Mouse (Mus musculus) olfactory bulb, adult 2 months (tissue): ENCODE data around the gene Vwa3b. TPM values are rescaled to one million over a fixed set of nuclear protein-coding genes. Genes with fewer than 3 reads are reported as not detected.

Experiments
- H3K27ac ChIP-seq: fragments of 200-500 bp; 2 replicates; pipeline ENCODE4 v1.5.1; 2012; ENCODE audit warnings: low read depth, low read length; ENCODE audit not compliant: insufficient read depth
- H3K4me1 ChIP-seq: fragments of 200-500 bp; 2 replicates; pipeline ENCODE4 v1.6.1; 2012; ENCODE audit warnings: low read length; ENCODE audit not compliant: control insufficient read depth, insufficient read depth
- H3K4me3 ChIP-seq: fragments of 200-500 bp; 2 replicates; pipeline ENCODE4 v1.5.1; 2012; ENCODE audit warnings: mild to moderate bottlenecking, low read depth, low read length, moderate library complexity; ENCODE audit not compliant: insufficient read depth
- CTCF ChIP-seq: fragments of 200-500 bp; IDR thresholded peaks from 2 replicates; pipeline ENCODE4 v1.5.1; 2012; ENCODE audit warnings: low read depth, mild to moderate bottlenecking, low read length, moderate library complexity; ENCODE audit not compliant: insufficient read depth
- POLR2A ChIP-seq: fragments of 200-500 bp; IDR thresholded peaks from 2 replicates; pipeline ENCODE4 v1.6.1; 2012; ENCODE audit warnings: mild to moderate bottlenecking, low read depth, low read length, moderate library complexity; ENCODE audit not compliant: insufficient read depth
- WGBS: fragments of 180-500 bp; shearing (Covaris S2); methylation state at CpG from one replicate; pipeline ENCODE4 v1.1.7; 2018; 5-methylcytosine and 5-hydroxymethylcytosine counted together
- polyA plus RNA-seq: library from polyadenylated mRNA; stranded (reverse); fragments of >200 nt; gene quantifications from 2 replicates; pipeline ENCODE4 v1.2.4, GENCODE M21; 2012; ENCODE audit warnings: low replicate concordance; ENCODE audit not compliant: missing spikeins, insufficient read depth, insufficient read length

Gene Vwa3b
- polyA plus RNA-seq, 1 experiment, result not detected

DNA sequence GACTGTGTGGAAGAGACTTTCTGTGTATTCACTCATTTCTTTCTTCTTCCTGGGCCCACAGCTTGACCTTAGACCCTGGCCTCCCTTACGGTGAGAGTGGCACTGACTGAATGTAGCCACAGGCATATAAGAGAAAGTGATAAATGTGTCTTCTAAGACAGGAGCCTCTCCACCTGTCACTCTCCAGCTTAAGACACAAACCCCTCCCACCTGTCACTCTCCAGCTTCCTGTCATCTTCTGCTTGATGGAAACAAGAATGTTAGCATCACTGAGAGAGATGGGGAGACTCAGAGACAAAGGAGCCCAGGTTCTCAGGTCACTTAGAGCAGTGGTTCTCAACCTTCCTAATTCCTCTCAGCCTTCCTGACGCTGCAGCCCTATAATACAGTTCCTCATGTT is 3.7 kb upstream of the Vwa3b start:
- TF ChIP-seq POLR2A, result no peak
- H3K4me1 ChIP-seq, result no peaks in the 10 kb centered on the region
- no peak overlapping the region for H3K4me3 ChIP-seq
- no peak overlapping the region for H3K27ac ChIP-seq
- 89% methylated on average over 2 of the region's 2 CpGs for WGBS

DNA sequence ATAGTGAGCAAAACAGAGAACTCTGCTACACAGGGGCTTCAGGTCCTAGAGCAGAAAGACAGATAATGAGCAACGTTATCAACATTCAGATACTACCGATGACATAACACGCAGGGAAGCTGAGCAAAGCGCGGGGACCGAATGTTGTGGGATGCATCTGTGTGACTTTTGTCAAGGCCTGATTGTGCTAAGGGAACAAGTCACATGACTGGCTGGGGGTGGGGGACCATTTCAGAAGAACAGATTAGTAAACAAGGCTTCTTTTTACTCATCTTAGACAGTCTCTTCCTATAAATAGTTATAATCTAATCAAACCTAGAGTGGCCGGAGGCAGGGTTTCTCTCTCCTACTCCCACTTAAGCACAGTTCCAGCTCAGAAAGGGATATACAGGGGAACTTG is 1.7 kb upstream of the Vwa3b start:
- TF ChIP-seq POLR2A, result no peak
- TF ChIP-seq CTCF, result no peak
- 81% methylated on average over 7 of the region's 7 CpGs for WGBS
- H3K27ac ChIP-seq, result no peak overlapping the region
- H3K4me1 ChIP-seq, result peaks cover 9% of the 10 kb centered on the region
- no peak overlapping the region for H3K4me3 ChIP-seq

- TF ChIP-seq POLR2A, result no peak
- TF ChIP-seq CTCF, result no peak
- Histone ChIP-seq H3K4me3 (no peak overlapping the region), H3K4me1 (peaks cover 10% of the 10 kb centered on the region), H3K27ac (no peak overlapping the region)
- 85% methylated on average over 1 of the region's 1 CpGs for WGBS
Observed at GRCm38 (mm10) chr1:37025376-37025775, 1.0 kb upstream of the Vwa3b start.

DNA sequence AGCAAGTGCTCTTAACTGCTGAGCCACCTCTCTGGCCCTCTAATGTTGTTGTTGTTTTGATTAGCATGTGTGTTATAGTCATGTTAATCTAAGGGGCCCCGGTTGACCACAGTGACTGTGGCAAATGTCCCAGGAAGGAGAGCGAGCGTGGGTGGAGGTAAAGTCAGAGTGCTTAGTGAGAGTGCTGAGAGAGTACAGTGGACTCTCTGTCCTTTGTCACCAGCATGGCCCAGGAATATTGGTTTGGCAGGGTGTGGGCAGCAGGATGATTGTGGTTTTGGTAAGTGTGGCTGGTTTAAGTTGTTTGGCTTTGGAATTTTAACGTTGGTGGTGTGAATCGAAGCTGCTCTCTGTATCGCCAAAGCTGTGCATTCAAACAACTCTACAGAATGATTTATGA is 470 bp downstream of the Vwa3b start:
- WGBS, result 86% methylated on average over 6 of the region's 6 CpGs
- Histone ChIP-seq H3K4me1 (peaks cover 10% of the 10 kb centered on the region), H3K4me3 (no peak overlapping the region), H3K27ac (no peak overlapping the region)
- TF ChIP-seq CTCF, result no peak
- no peak for TF ChIP-seq POLR2A

DNA sequence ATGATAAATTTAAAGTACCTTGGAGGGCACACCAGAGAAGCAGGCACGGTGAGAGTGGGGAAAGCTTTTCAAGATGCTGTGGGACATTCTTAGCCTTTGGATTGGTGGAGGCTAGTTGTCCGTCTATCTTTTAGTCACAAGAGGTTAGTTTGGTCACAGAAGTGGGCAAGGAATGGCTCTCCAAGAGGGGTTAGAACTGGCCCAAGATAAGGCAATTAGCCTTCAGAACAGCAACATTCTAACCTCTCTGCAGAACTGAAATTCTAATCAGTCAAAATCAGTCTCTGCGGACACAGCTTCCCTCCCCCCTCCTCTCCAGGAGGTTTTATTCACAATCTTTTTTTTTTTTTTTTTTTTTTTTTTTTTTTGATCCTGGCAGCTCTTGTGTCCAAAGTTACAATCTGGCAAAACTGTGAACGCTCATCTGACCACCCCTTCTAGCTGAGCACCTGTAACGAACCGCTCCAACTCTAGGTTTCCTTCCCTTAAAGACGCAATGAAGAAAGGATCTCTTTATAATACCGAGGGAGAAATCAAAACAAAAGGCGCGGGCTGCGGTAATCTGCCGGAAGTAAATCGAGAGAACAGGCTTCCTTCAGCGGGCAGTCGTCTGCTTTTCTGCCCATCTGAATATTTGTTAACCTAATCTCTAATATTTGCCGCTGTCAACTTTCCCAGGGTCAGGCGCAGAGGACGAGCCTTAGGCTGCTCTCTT is 2.2 kb downstream of the Vwa3b start:
- peaks cover 10% of the 10 kb centered on the region for H3K4me1 ChIP-seq
- no peak overlapping the region for H3K27ac ChIP-seq
- WGBS, result 6% methylated on average over 18 of the region's 18 CpGs
- peak overlapping the region; percentile 59 for H3K4me3 ChIP-seq
- TF ChIP-seq CTCF (no peak), POLR2A (no peak)

DNA sequence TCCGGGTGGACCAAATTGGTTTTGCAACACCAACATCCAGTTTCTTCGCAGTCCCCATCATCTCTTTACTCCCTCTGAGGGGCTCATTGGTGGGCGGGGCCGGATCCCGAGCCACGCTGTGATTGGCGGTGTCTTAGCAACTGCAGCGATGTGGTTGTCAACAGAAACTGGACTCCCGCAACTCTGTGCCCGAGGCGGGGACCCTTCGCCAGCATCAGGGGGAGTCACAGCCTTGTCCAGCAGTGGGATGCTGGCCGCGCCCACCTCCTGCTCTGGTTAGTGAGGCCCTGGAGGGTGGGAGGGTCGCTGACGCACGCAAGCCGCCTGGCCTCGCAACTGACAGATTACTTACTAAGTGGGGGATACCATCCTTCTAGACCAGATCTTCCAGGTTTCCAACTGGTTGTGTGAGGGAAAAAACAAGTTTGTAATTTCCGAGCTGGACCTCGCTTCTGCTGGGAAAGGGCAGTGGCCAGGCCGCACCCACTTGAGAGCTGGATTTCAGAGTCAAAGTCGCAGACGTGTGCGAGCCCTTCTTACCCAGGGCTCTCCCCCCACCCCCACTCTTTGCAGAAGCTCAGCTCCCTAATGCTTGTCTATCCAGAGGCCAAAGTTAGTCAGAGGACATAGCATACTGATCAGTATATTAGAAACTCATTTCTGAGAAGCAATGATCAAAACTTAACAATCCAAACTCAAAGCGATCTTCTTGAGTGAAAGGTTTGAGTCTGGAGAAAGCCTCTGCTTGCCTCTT is 2.9 kb downstream of the Vwa3b start:
- Histone ChIP-seq H3K4me3 (peak overlapping the region; percentile 59), H3K4me1 (peaks cover 10% of the 10 kb centered on the region), H3K27ac (no peak overlapping the region)
- TF ChIP-seq POLR2A (no peak), CTCF (no peak)
- WGBS, result 3% methylated on average over 26 of the region's 26 CpGs

- Histone ChIP-seq H3K4me3 (no peak overlapping the region), H3K27ac (no peak overlapping the region), H3K4me1 (peaks cover 10% of the 10 kb centered on the region)
- TF ChIP-seq CTCF (no peak), POLR2A (no peak)
- WGBS, result 27% methylated on average over 5 of the region's 5 CpGs
Observed at GRCm38 (mm10) chr1:37029942-37030341, 3.5 kb downstream of the Vwa3b start.

DNA sequence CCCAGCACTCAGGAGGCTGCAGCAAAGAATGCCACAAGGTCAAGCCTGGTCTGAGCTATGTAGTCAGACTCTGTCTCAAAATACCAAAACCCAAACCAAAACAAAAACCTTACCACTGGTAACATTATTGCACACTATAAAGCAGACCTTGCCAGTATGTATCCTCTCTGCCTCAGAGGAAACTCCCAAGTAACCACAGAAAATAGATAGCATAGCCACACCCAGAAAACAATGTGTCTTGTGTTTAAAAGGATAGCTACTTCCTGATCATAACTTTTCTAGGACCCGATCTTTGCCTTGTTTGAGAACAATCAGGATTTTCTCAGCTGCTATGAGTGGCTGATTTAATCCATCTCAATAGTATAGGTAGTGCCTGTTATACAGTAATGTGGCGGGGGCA is 4.3 kb downstream of the Vwa3b start:
- 86% methylated on average over 2 of the region's 2 CpGs for WGBS
- Histone ChIP-seq H3K4me3 (no peak overlapping the region), H3K27ac (no peak overlapping the region), H3K4me1 (peaks cover 10% of the 10 kb centered on the region)
- TF ChIP-seq POLR2A (no peak), CTCF (no peak)

DNA sequence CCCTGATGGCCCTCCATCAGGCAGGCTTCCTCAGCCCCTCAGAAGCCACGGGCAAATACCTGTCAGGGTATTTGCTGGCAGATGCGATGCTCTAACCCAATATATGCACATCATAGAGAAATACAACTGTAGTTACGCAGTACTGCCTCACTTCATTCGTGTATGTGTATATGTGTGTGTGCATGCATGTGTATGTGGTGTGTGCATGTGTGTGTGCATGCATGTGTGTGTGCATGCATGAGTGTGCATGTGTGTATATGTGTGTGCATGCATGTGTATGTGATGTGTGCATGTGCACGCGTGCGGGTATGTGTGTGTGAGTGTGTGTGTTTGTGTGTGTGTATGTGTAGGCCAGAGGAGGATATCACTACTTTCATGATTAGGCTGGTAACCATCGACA is 9.5 kb downstream of the Vwa3b start:
- H3K4me3 ChIP-seq, result no peak overlapping the region
- no peak overlapping the region for H3K27ac ChIP-seq
- 95% methylated on average over 8 of the region's 8 CpGs for WGBS
- TF ChIP-seq POLR2A, result no peak
- TF ChIP-seq CTCF, result no peak
- H3K4me1 ChIP-seq, result no peaks in the 10 kb centered on the region

DNA sequence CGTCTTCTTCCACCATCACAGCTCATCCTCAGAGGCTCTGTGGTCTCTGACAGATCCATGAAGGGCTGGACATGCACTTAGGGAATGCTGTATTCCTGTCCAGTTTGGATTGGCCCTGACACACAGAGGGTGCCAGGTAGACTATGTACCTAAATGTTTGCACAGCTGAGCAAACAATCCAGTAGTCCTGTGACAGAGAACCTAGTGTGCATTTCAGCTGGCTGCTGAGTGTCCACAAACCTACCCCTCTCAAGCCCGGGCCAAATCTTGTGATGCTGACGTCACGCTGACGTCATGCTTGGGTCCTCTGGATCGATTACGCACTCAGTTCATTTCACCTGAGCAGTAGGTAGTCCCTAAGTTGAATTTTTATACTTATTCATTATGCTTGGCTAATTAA is 14.7 kb downstream of the Vwa3b start:
- Histone ChIP-seq H3K4me1 (no peaks in the 10 kb centered on the region), H3K27ac (no peak overlapping the region), H3K4me3 (no peak overlapping the region)
- no peak for TF ChIP-seq POLR2A
- 97% methylated on average over 7 of the region's 7 CpGs for WGBS
